Mouse (Mus musculus) lung, adult 2 months (tissue): ENCODE measurements around the gene Tk1.

Experiments
- CTCF ChIP-seq: fragments of 200-500 bp; IDR thresholded peaks from 2 replicates; pipeline ENCODE4 v1.5.1; 2011; ENCODE audit warnings: mild to moderate bottlenecking, low read length, control low read depth; ENCODE audit not compliant: insufficient read depth
- POLR2A ChIP-seq: fragments of 200-500 bp; IDR thresholded peaks from 2 replicates; pipeline ENCODE4 v1.6.1; 2011; ENCODE audit warnings: low read depth, mild to moderate bottlenecking, control low read depth, low read length, borderline replicate concordance; ENCODE audit errors: extremely low read depth

DNA sequence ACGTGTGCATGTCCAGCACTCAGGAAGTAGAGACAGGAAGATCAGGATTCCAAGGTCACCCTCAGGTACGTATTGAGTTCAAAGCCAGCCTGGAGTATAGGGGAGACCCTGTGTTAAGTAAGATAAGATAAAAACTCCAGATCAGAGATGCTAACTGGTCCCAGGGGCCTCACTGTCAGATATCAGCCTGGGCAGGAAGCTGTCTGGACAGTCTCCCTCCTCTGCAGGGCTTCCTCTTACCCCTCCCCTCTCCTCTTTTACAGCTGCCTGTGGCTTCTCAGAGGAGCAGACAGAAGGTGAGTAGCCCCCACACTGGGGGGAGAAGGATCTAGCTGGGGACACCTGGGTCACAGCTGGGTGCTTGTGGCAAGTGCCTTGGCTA lies 27.7 kb downstream of the Tk1 start:
- no peak for TF ChIP-seq CTCF
- TF ChIP-seq POLR2A, result no peak
